Comparison of ENCODE assay signal across 9 mouse cellular contexts in the genomic region with DNA sequence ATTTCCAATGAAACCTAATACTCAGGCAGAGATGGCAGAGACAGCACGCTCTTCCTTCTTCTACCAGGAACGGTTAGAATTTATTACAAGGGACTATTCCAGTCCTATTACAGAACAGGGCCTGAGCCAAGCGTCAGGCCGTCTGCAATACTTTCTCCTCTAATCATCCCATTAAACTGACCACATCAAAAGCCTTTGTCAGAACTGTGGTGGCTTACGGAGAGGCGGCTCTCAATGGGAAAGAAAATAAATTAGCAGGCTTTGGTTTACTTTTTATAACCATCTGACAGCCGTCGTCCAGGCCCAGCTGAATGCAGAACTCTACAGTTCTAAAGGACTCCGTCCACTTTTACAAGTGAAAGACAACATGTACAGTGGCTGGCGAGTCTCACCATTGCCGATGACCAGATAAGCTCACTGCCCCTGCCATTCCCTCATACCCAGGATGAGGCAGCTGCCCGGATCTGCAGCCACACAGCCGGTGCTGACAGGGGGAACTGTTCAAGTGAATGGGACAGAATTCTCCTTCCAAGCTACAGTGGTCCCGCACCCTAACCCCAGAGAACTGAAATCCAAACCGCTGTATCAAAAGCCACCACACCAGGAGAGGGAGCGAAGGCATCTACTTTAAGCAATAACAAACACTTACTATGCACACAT.
DNase-seq lines count a peak whose midpoint lies in the region; ATAC-seq and TF ChIP-seq lines count a peak whose summit lies in the region.
"Had no signal": no experiment of that assay in that cellular context is flagged by ENCODE, and none has a peak within 500 bp of the region (broad histone marks: within the 10 kb centered on the region; RNA-seq: fewer than 3 reads in every experiment).

No protein-coding gene starts in this region.

- peaks cover 33% of the 10 kb centered on the region for H3K36me3 ChIP-seq in heart, embryonic 13.5 days
- peaks cover 25% of the 10 kb centered on the region for H3K36me3 ChIP-seq in midbrain, embryonic 12.5 days
- peaks cover 41% of the 10 kb centered on the region for H3K36me3 ChIP-seq in midbrain, embryonic 10.5 days
- peaks cover 22% of the 10 kb centered on the region for H3K36me3 ChIP-seq in midbrain, postnatal 0 days (ENCODE audit: insufficient read depth, low read length)

- H3K4me2 ChIP-seq in heart, embryonic 13.5 days: peak overlapping the region; percentile 46
- H3K4me2 ChIP-seq in midbrain, embryonic 12.5 days (replicated peaks): no peak overlapping the region
- H3K4me2 ChIP-seq in midbrain, postnatal 0 days (ENCODE audit: low read depth, low read length, poor library complexity, severe bottlenecking): no peak overlapping the region
- H3K4me2 ChIP-seq: liver, embryonic 11.5 days had no signal

- H3K9me3 ChIP-seq in heart, embryonic 13.5 days: no peaks in the 10 kb centered on the region
- no peaks in the 10 kb centered on the region for H3K9me3 ChIP-seq in midbrain, embryonic 12.5 days
- H3K9me3 ChIP-seq in midbrain, embryonic 10.5 days (replicated peaks): no peaks in the 10 kb centered on the region
- H3K9me3 ChIP-seq in midbrain, postnatal 0 days (ENCODE audit: low read length): no peaks in the 10 kb centered on the region
- H3K9me3 ChIP-seq: limb, embryonic 10.5 days had no signal

- no peak for ATAC-seq in heart, embryonic 13.5 days (ENCODE audit: extremely low read depth, insufficient number of reproducible peaks, low FRiP score, low TSS enrichment)
- ATAC-seq in midbrain, embryonic 12.5 days (ENCODE audit: low FRiP score, low read depth): no peak
- ATAC-seq in midbrain, postnatal 0 days (ENCODE audit: low FRiP score): no peak

- TF ChIP-seq CTCF in midbrain, postnatal 0 days (IDR thresholded peaks at IDR 0.05): no peak

- H3K4me1 ChIP-seq in heart, embryonic 13.5 days: peaks cover 64% of the 10 kb centered on the region
- peaks cover 20% of the 10 kb centered on the region; the same call in 1 of the 2 replicates for H3K4me1 ChIP-seq in midbrain, embryonic 12.5 days
- no peaks in the 10 kb centered on the region; the same call in 1 of the 2 replicates for H3K4me1 ChIP-seq in midbrain, embryonic 10.5 days
- H3K4me1 ChIP-seq in midbrain, postnatal 0 days (ENCODE audit: insufficient read depth, low read length): no peaks in the 10 kb centered on the region

- H3K27me3 ChIP-seq in heart, embryonic 13.5 days (replicated peaks): no peaks in the 10 kb centered on the region
- H3K27me3 ChIP-seq in midbrain, embryonic 12.5 days: no peaks in the 10 kb centered on the region
- no peaks in the 10 kb centered on the region for H3K27me3 ChIP-seq in midbrain, embryonic 10.5 days (ENCODE audit: low read depth, poor library complexity, severe bottlenecking)
- H3K27me3 ChIP-seq in midbrain, postnatal 0 days (ENCODE audit: insufficient read depth, low read length): no peaks in the 10 kb centered on the region

- H3K9ac ChIP-seq in heart, embryonic 13.5 days: peak overlapping the region; percentile 47; the same call in 1 of the 2 replicates
- no peak overlapping the region for H3K9ac ChIP-seq in midbrain, embryonic 12.5 days (replicated peaks)
- H3K9ac ChIP-seq in midbrain, postnatal 0 days (replicated peaks; ENCODE audit: low read length, poor library complexity, severe bottlenecking): no peak overlapping the region

- DNase-seq in heart, postnatal 36 days: no peak
- no peak for DNase-seq in midbrain, embryonic 10.5 days (ENCODE audit: low spot score)
- DNase-seq in MN1 (ENCODE audit: low spot score): peak; percentile 76
- no peak for DNase-seq in midbrain, postnatal 0 days (ENCODE audit: low spot score)
- no peak for DNase-seq in left cerebral cortex, adult 9 months (ENCODE audit: low spot score in 2 of 2)

- 61% methylated on average over 16 of the region's 16 CpGs for WGBS in heart, embryonic 13.5 days
- WGBS in midbrain, embryonic 12.5 days: 75% methylated on average over 16 of the region's 16 CpGs
- WGBS in midbrain, embryonic 10.5 days: 91% methylated on average over 16 of the region's 16 CpGs
- 61% methylated on average over 16 of the region's 16 CpGs for WGBS in midbrain, postnatal 0 days

- H3K4me3 ChIP-seq in heart, embryonic 13.5 days: peak overlapping the region; percentile 12; the same call in 1 of the 2 replicates
- no peak overlapping the region for H3K4me3 ChIP-seq in midbrain, embryonic 12.5 days
- H3K4me3 ChIP-seq in midbrain, embryonic 10.5 days: no peak overlapping the region
- H3K4me3 ChIP-seq in midbrain, postnatal 0 days (ENCODE audit: low read depth, low read length): no peak overlapping the region
- H3K4me3 ChIP-seq: limb, embryonic 10.5 days had no signal

- H3K27ac ChIP-seq in heart, embryonic 13.5 days (replicated peaks): peak overlapping the region; percentile 63; the same call in 1 of the 2 replicates
- H3K27ac ChIP-seq in midbrain, embryonic 12.5 days (replicated peaks): peak overlapping the region; percentile 46; the same call in 1 of the 2 replicates
- H3K27ac ChIP-seq in midbrain, embryonic 10.5 days (replicated peaks): no peak overlapping the region
- 0 out of 2 replicates have a peak overlapping the region, but pooled peaks have one; percentile 6 for H3K27ac ChIP-seq in midbrain, postnatal 0 days (ENCODE audit: low read depth, low read length)
- H3K27ac ChIP-seq: limb, embryonic 10.5 days had no signal

- intact Hi-C loops in heart, postnatal 36 days (cut with DNase I): no loop called here
